Mouse (Mus musculus): ENCODE results near the gene S100pbp. TPM values are rescaled to one million over a fixed set of nuclear protein-coding genes. Genes with fewer than 3 reads are reported as not detected.

Gene S100pbp
- polyA plus RNA-seq, 1 experiment from 2014 or later: 10.9 TPM

- peaks cover 46% of the 10 kb centered on the region for H3K4me1 ChIP-seq
- WGBS (ENCODE audit: insufficient replicate concordance): 45% methylated on average over 8 of the region's 8 CpGs
- no peaks in the 10 kb centered on the region for H3K36me3 ChIP-seq
- H3K4me3 ChIP-seq: no peak overlapping the region
- no peak overlapping the region for H3K27ac ChIP-seq
- no peak for ATAC-seq
- H3K9ac ChIP-seq: no peak overlapping the region
- H3K27me3 ChIP-seq (replicated peaks): peaks cover 99% of the 10 kb centered on the region
- H3K4me2 ChIP-seq: peak overlapping the region; percentile 34; the same call in 1 of the 2 replicates
- H3K9me3 ChIP-seq (replicated peaks): no peaks in the 10 kb centered on the region
Measured at GRCm38 (mm10) chr4:129227985-129228381, 38.5 kb upstream of the S100pbp start.

GRCm38 (mm10) chr4:129227170-129227984, 37.9 kb upstream of the S100pbp start:
- Histone ChIP-seq H3K4me1 (peaks cover 40% of the 10 kb centered on the region), H3K4me2 (peak overlapping the region; percentile 34), H3K36me3 (no peaks in the 10 kb centered on the region), H3K9ac (no peak overlapping the region), H3K9me3 (replicated peaks) (no peaks in the 10 kb centered on the region), H3K27ac (no peak overlapping the region), H3K4me3 (no peak overlapping the region), H3K27me3 (replicated peaks) (peaks cover 99% of the 10 kb centered on the region)
- WGBS (ENCODE audit: insufficient replicate concordance): 17% methylated on average over 22 of the region's 22 CpGs
- no peak for ATAC-seq

GRCm38 (mm10) chr4:129226441-129226963, 37.0 kb upstream of the S100pbp start:
- no peak for ATAC-seq
- Histone ChIP-seq H3K27me3 (replicated peaks) (peaks cover 99% of the 10 kb centered on the region), H3K9me3 (replicated peaks) (no peaks in the 10 kb centered on the region), H3K4me2 (no peak overlapping the region), H3K36me3 (no peaks in the 10 kb centered on the region), H3K27ac (no peak overlapping the region), H3K4me1 (peaks cover 32% of the 10 kb centered on the region), H3K4me3 (no peak overlapping the region), H3K9ac (no peak overlapping the region)
- 30% methylated on average over 5 of the region's 5 CpGs for WGBS (ENCODE audit: insufficient replicate concordance)

GRCm38 (mm10) chr4:129225315-129225714, 35.8 kb upstream of the S100pbp start:
- ATAC-seq: no peak
- Histone ChIP-seq H3K27me3 (replicated peaks) (peaks cover 97% of the 10 kb centered on the region), H3K9me3 (replicated peaks) (no peaks in the 10 kb centered on the region), H3K36me3 (peaks cover 3% of the 10 kb centered on the region), H3K4me2 (no peak overlapping the region), H3K4me1 (peaks cover 21% of the 10 kb centered on the region), H3K9ac (no peak overlapping the region), H3K4me3 (no peak overlapping the region), H3K27ac (no peak overlapping the region)
- WGBS (ENCODE audit: insufficient replicate concordance): 85% methylated on average over 12 of the region's 12 CpGs

- Histone ChIP-seq H3K9me3 (replicated peaks) (no peaks in the 10 kb centered on the region), H3K27me3 (replicated peaks) (peaks cover 81% of the 10 kb centered on the region), H3K4me2 (peak overlapping the region; percentile 55), H3K9ac (no peak overlapping the region), H3K4me1 (peaks cover 21% of the 10 kb centered on the region), H3K36me3 (peaks cover 20% of the 10 kb centered on the region), H3K27ac (no peak overlapping the region), H3K4me3 (peak overlapping the region; percentile 18; the same call in 1 of the 2 replicates)
- ATAC-seq: no peak
- WGBS (ENCODE audit: insufficient replicate concordance): 20% methylated on average over 55 of the region's 55 CpGs
Measured at GRCm38 (mm10) chr4:129223421-129224281, 34.1 kb upstream of the S100pbp start.

- Histone ChIP-seq H3K36me3 (peaks cover 33% of the 10 kb centered on the region), H3K9ac (no peak overlapping the region), H3K9me3 (replicated peaks) (no peaks in the 10 kb centered on the region), H3K27ac (no peak overlapping the region), H3K4me3 (no peak overlapping the region), H3K27me3 (replicated peaks) (peaks cover 67% of the 10 kb centered on the region), H3K4me2 (no peak overlapping the region), H3K4me1 (peaks cover 15% of the 10 kb centered on the region)
- 45% methylated on average over 31 of the region's 31 CpGs for whole genome bisulfite sequencing (ENCODE audit: insufficient replicate concordance)
- no peak for ATAC-seq
Measured at GRCm38 (mm10) chr4:129222019-129222925, 32.7 kb upstream of the S100pbp start.

GRCm38 (mm10) chr4:129221097-129222010, 31.8 kb upstream of the S100pbp start:
- Histone ChIP-seq H3K36me3 (peaks cover 43% of the 10 kb centered on the region), H3K27ac (no peak overlapping the region), H3K4me2 (no peak overlapping the region), H3K4me3 (no peak overlapping the region), H3K9me3 (replicated peaks) (no peaks in the 10 kb centered on the region), H3K9ac (no peak overlapping the region), H3K4me1 (peaks cover 10% of the 10 kb centered on the region), H3K27me3 (replicated peaks) (peaks cover 58% of the 10 kb centered on the region)
- ATAC-seq: no peak
- WGBS (ENCODE audit: insufficient replicate concordance): 58% methylated on average over 23 of the region's 23 CpGs

GRCm38 (mm10) chr4:129220376-129221089, 31.0 kb upstream of the S100pbp start:
- peaks cover 50% of the 10 kb centered on the region for H3K27me3 ChIP-seq (replicated peaks)
- peaks cover 10% of the 10 kb centered on the region for H3K4me1 ChIP-seq
- no peak for ATAC-seq
- no peak overlapping the region for H3K4me3 ChIP-seq
- H3K36me3 ChIP-seq: peaks cover 51% of the 10 kb centered on the region
- no peak overlapping the region for H3K9ac ChIP-seq
- H3K4me2 ChIP-seq: no peak overlapping the region
- H3K27ac ChIP-seq: no peak overlapping the region
- H3K9me3 ChIP-seq (replicated peaks): no peaks in the 10 kb centered on the region
- WGBS (ENCODE audit: insufficient replicate concordance): 66% methylated on average over 7 of the region's 7 CpGs

- H3K27ac ChIP-seq: no peak overlapping the region
- peaks cover 36% of the 10 kb centered on the region for H3K27me3 ChIP-seq (replicated peaks)
- ATAC-seq: no peak
- H3K4me3 ChIP-seq: no peak overlapping the region
- no peaks in the 10 kb centered on the region for H3K9me3 ChIP-seq (replicated peaks)
- no peak overlapping the region for H3K4me2 ChIP-seq
- H3K4me1 ChIP-seq: peaks cover 10% of the 10 kb centered on the region
- peaks cover 64% of the 10 kb centered on the region for H3K36me3 ChIP-seq
- 86% methylated on average over 10 of the region's 10 CpGs for WGBS (ENCODE audit: insufficient replicate concordance)
- H3K9ac ChIP-seq: no peak overlapping the region
Measured at GRCm38 (mm10) chr4:129219198-129219597, 29.7 kb upstream of the S100pbp start.

GRCm38 (mm10) chr4:129218569-129219175, 29.1 kb upstream of the S100pbp start:
- Histone ChIP-seq H3K4me1 (peaks cover 7% of the 10 kb centered on the region), H3K9me3 (replicated peaks) (no peaks in the 10 kb centered on the region), H3K36me3 (peaks cover 69% of the 10 kb centered on the region), H3K9ac (no peak overlapping the region), H3K27ac (no peak overlapping the region), H3K4me2 (no peak overlapping the region), H3K4me3 (no peak overlapping the region), H3K27me3 (replicated peaks) (peaks cover 31% of the 10 kb centered on the region)
- WGBS (ENCODE audit: insufficient replicate concordance): 85% methylated on average over 7 of the region's 7 CpGs
- ATAC-seq: no peak
